Mouse (Mus musculus): ENCODE results near the gene Dexi.

GRCm38 (mm10) chr16:10453872-10454582 lies 88.8 kb downstream of the Dexi start:
- no peak for TF ChIP-seq TAL1 (IDR thresholded peaks at IDR 0.05; ENCODE audit: low read length)
- no peak for TF ChIP-seq GATA1 (IDR thresholded peaks at IDR 0.05; ENCODE audit: low read length)
